Mouse (Mus musculus) urinary bladder, postnatal 4 days (tissue): ENCODE measurements at regions not wholly inside any gene's neighbourhood (a gene's known extent, or its start where the extent isn't known, plus 50 kb on each side); places are given as distances from the start of the nearest gene placed in this dataset.
"Not testable (repeated sequence)": the region's sequence is repeated elsewhere in the genome, so short reads cannot be mapped to it uniquely, and the experiment has no call there.

ENCODE experiments used
- DNase-seq, 2 experiments: peaks; one replicate each; pipeline ENCODE4 v3.0.0; 2021 to 2022; ENCODE audit warnings: low spot score in 2 of 2

DNA sequence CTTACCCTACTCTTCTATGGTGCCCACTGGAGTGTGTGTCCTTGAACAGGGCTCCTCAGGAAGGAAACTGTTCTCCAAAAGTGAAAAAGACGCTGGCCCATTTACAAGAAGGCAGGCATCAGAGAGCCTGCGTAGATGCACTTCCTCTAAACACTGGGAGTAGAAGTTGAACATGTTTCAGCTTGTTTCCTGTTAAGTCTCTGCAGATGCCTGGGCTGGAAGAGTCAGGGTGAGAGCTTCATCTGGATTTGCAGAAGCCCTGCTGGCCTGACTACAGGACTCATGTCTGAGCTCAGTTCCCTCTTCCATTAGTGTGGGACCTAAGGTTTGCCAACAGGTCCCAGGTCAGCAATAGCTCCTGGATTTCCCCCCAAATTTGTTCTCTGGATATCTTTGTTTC lies 54.7 kb upstream of the Nlrp1b start:
- DNase-seq: no peak

DNA sequence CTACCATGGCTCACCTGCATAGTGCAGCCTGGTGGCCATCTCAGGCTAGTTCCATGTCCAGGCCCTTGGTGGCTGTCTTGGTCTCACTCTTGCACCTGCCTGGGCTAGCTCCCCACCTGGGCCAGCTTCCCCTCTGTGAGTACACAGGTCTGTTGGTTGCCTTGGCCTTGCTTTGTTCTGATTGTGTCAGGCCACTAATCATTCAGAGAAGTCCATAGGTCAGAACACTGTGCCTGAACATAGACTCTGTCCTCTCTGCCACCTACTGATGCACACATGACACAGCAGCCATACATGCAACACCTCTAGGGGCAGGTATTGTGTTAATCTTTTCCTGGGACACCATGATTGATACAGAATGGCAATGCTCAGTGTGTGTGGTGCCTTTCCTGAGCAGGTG lies 57.7 kb upstream of the Nlrp1b start:
- DNase-seq: not testable (repeated sequence)

DNA sequence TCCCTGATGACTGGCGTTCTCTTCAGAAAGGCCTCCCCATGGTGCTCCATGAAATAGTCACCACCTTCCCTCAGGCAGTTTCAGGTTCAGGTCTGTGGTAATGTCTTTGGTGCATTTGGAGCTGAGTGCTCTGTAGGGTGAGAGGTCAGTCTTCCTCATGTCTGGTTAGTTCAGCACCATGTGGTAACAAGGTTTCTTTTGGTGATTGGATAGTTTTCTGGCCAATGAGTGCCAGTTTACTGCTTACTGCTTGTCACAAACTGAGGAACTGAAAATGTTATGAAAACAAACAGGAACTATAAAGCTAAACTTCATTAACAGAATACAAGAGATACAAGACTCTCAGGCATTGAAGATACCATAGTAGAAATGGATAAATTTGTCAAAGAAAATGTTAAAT lies 59.0 kb upstream of the Nlrp1b start:
- no peak for DNase-seq

DNA sequence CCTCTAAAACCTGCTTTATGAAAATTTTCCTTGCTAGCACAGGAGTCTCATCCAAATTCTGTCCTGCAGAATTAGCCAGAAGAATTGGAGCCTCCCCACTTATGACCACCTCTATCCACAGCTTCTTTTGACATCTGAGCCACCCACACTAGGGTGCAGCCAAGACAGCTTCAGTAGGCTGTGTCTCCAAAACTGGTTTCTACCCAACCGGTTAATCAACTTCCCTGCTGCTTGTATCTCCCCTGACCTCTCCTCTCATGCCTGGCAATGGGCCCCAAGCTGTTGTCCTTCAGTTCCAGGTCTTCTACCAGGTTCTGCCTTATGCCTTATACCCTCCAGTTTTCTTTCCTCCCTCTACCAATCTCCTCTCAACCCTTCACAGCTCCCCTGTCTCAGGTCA lies 68.9 kb upstream of the Nlrp1b start:
- DNase-seq: no peak

DNA sequence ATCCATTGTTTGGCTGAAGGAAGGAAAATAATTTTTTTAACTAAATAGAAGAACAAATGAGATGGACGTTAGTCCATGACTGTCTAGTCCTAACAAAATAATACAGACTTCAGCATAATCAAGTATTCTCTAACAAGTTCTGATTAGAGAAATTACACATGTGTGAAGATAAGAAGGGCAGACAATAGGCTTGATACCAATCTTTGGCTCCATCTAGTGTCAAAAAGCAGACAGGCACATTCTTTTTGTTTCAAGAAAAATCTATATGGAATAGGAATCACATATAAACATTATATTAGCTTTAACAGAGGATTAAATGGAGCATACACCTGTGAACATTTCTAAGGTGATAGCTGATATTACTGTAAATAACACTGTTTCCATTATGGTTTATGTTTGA lies 92.9 kb upstream of the Nlrp1b start:
- no peak for DNase-seq

DNA sequence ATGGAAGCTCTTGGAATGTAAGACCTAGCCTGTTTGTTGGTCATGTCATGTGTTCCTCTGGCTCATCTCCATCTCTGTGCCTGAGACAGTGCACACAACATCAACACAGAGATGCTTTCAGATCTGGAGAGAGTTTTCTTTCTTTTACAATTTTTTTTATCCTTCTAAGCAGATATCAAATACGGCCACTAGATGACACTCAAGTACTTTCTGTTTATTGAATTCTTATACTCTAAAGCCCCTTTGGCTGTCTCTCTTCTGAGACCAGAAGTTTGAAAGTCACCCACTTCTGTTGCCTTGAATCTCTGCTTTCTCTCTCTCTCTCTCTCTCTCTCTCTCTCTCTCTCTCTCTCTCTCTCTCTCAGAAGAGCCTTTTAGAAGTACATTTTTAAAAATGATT lies 106.9 kb upstream of the Nlrp1b start:
- no peak for DNase-seq

DNA sequence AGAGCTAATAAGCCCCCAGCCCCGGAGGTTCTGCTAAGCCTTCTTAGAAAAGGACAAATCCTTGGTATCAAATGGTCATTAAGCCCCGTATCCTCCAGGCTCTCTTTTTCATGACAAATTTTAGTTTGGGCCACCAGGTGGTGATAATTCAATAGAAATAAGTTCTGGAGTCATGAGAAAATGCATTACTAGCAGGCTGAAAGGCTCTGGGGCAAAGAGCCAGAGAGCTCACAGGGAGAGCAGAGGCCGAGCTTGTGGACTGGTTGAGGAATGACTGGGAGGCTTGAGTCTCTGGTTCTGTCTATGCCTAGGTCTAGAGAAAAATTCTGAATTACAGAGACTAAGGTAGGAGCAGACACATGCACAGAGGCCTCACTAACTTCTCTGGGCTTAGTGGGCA lies 115.5 kb upstream of the Nlrp1b start:
- no peak for DNase-seq

DNA sequence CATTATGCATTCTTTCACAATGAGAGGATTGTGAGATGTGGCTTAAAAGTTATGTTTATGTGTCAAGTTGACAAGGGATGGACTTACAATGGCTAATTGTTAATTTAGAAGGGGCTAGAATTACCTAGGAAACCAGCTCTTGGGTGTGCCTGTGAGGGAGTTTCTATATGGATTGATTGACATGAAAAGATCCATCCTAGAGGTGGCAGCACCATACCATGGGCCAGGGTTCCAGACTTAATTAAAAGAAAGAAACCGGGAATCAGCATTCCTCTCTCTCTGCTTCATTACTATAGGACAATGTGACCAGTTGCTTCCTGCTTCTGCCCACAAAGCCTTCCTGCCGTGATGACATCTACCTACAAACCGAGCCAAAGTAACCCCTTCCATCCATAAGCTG lies 126.6 kb upstream of the Nlrp1b start:
- no peak for DNase-seq

DNA sequence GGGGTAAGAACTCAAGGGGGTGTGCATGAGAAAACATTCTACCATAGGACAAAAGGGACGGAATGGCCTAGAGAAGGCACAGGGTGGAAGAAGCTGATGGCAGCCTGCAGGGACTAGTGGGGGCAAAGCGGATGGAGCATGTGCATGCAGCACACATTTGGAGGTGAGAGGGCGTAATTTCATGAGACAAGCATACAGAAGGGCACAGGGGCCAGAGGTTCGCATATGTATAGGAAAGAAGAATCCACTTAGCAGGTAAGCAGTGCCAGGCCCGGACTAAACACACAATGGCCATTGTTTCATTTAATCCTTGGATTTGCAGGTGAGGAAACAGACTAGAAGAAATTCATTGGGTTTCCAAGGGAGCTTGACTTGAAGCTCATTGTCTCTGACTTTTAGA lies 130.3 kb upstream of the Nlrp1b start:
- DNase-seq: no peak

DNA sequence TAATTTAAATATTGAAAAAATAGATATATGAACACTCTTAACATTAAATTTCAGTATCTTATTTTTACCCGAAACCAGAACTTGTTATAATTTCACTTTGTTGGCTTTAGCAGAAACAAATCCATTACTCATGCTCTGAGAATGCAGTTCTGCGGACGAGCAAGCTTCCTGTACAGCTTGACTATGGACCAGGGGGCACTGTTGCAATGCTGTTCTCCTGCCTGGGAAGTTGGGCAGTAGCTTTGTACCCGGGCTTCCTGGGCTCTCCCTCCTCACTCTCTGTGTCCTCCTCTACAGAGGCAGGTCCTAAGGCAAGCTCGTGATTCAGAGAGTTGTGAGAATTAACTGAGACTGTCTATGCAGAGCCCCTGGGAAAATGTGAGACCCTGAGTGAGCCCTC lies 141.3 kb upstream of the Nlrp1b start:
- DNase-seq: no peak

DNA sequence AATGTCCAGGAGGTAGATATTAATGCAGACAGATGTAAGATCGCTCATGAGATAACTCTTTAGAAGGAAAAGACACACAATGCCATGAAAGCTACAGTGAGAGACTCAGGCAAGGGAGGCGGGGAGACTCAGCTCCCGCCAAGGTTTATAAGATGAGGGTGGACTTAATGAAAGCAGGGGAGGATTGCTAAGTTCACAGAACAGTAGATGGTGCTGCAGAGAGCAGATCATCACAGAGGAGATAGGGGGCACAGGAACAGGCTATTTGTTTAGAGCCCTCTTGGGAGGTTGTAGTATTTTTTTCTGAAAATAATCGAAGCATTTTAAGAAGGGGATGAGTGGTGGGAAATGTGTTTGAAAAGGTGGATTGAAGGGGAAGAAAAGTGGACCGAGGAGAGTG lies 144.6 kb upstream of the Nlrp1b start:
- no peak for DNase-seq

DNA sequence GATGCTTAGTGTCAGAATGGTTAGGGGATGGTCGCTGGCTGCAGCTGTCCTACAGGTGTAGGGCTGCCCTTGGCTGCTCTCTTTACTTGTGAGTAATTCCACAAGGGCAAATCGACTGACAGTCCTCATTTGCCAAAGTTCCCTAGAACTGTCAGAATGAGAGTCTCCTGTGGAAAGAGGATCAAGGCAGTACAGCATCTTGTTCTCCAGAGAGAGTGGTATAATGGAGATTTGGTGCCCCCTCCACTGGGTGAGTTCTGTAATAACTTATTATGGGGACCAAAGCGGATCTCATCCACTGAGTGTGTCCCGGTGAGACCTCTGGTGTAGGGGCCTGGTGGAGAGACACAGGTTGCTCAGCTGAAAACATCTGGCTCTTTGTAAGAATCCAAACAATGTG lies 157.9 kb upstream of the Nlrp1b start:
- DNase-seq: no peak

DNA sequence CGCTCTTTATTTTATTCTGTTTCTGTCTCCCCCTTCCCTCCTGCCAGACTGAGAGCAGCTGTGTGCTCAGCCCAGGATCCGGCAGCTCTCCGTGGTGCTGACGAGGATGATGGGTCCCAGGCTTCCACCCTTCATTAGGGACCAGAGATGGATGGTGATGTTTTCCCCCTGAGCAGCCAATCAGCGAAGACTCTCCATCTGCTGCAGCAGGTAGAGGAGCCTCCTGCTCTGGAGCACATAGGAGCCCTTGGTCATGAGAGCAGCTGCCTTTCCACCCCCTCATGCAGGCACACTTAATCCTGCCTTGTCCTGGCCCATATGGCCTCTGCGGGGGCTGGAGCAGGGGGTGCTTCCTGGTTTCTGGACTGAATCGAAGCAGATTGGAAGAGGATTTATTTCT lies 159.1 kb upstream of the Nlrp1b start:
- DNase-seq: no peak

DNA sequence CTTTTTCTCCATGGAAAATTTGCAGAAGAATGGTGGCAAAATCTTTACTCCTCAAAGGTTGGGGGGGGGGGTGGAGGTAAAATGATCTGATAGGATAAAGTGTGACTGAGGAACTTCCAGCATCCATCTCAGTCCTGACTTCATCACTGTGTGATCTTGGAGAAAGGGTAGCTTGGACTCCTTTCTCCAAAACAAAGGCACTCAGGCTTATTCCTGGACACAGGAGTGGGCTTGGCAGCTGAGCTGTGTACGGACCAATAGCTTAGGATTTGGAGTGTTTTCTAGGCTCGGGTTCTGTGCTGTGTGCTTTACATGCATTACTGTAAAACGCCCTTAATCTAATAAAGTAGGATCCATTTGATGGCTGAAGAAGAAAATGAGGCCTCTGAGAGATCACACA lies 159.6 kb upstream of the Nlrp1b start:
- DNase-seq: no peak

DNA sequence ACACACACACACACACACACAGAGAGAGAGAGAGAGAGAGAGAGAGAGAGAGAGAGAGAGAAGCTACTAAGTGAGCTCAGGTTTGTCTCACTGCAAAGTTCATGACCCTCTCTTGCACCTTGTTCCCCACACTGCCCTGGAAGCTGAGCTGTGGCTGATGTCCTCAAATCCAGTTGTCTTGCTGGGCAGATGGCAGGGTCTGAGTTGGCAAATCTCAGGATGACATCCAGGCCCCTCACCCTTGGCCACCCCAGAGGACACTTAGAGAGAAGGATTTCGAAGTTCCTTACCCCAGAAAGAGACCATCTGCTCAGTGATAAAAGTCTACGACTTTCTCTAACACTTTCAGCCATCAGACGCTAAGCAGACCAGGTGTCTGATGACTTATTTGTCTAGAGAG lies 160.1 kb upstream of the Nlrp1b start:
- DNase-seq: no peak

DNA sequence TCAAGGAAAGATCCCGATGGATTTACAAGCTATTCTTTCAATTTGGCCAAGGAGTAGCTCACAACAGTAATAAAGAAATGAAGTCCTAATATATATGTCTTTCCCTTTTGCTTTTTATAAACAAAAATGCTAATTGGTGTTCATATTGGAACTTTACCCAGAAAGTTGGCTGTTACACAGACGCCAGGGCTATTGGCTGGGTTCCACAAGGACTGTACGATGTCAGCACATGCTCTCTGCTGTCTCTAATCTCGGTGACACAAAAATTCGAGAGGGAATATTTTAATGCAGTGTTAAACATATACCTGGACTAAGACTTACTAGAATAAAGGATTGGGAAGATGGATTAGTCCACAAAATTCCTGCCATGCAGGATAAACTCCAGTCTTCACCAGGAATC lies 162.9 kb upstream of the Nlrp1b start:
- no peak for DNase-seq

DNA sequence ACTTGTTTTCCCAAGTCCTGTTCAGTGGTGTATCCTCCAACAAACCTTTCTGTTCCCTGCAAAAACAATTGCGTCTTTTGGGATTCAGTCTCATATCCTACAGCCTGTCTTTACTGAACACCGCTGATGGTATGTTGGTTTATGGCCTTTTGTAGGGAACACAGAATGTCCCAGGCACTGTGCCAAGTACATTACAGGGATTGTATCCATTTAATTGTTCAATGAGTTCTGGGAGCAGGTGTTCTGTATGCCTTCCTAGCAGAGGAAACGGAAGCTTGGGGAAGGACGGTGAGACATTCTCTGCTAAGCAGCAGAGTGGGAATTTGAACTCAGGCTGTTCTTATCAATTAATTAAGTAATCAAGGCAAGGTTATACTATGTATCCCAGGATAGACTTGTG lies 164.5 kb upstream of the Nlrp1b start:
- DNase-seq: no peak

DNA sequence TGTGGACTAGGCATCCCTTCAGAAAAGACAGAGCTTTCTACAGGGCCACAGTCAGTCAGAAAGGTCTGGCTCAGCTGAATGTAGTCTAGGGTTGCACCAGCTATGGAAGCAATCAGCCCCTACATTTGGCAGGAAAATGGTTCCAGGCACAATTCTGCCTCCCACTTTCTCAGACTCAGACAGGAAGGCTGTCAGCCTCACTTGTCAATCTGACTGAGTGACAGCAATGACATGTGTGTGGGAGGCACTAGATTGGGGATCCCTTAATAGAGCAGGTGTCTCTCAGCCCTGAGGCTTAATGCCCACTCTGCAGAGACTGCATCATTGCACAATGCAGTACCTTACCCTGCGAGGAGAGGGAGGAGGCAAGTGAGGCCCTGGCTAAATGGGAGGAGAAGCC lies 165.1 kb upstream of the Nlrp1b start:
- DNase-seq: no peak

DNA sequence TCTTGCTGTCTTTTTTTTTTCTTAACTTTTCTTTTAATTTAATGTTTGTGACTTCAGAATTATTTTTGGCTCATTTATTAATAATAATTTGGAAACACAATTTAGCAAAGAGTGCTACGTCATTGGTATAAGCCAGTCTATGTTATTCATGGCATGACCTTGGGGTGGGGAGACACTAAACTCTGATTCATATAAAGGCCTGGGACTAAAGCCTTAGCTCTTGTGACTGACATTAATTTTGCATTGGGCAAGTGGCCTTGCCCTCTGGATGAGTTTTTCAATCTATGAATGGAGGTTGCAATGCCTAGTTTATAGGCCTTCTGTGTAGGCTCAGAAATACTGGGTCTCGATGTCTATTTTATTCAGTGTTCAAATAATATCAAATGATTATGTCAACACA lies 169.8 kb upstream of the Nlrp1b start:
- no peak for DNase-seq

DNA sequence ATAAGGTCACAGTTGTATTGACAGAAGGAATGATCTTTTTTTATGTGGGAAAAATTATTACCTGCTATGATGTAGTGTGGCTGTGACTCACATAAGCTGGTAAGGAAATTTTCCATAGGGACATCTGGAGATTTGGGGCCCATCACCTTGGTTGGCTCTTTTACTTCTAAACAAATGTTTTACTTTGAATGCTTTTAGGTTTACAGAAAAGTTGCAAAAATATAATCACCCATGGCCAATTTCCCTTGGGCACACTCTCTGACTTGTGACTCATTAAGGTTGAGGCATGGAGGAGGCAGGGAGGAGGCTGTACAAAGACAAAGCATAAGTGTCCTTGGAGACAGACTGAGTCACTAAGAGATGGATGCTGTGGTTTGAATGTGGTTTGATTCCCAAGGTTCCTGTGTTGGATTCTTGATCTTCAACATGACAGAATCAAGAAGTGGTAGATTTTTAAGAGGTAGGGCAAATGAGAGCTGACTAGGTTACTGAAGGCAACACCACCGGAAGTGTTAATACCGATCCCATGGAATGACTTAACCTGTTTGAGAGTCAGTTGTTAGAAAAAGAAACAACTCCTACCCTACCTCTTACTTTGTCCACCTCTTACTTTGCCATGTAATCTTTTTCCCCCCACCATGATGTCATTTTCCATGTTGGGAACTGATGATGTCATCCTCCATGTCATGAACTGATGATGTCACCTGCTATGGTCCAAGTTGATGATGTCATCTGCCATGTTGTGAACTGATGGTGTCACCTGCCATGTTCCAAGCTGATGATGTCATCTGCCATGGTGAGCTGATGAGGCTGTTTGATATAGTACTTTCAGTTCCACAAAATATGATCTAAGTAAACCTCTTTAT lies 171.1 kb upstream of the Nlrp1b start:
- DNase-seq: no peak

DNA sequence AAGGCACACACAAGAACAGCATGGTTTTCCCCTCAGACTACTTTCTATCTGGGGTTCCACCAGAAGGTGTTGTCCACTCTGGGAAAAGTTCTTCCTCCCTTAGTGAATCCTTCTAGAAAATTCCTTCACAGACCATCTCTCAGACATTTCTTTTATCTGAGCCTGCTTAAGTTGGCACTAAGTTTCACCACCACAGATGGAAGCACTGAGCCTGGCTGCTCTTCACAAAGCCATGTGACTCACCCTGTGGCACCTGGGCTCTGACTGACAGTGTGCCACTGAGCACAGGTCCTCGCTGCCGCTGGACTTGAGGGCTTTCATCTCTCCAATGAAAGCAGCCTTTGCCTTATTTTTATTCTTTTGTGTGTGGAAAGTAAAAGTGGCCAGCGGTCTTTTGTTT lies 173.8 kb upstream of the Nlrp1b start:
- DNase-seq: no peak

DNA sequence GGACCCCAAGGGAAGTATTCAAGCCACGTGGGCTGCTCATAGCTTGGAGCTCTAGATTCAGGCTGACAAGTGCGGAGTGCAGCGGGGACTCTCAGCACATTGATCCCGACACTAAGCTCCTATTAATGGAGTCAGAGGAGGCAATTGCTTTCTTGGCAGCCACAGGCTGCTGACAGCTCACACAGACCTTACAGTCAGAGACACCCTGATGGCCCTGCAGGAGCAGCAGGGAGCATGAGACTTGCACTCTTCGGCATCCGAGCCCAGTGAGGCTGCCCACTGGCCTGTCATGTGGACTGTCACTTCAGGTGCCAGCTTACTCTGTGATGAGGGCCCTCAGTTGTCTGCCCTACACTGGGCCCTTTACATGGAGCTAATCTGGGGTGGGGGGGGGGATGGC lies 176.5 kb upstream of the Nlrp1b start:
- DNase-seq: no peak

DNA sequence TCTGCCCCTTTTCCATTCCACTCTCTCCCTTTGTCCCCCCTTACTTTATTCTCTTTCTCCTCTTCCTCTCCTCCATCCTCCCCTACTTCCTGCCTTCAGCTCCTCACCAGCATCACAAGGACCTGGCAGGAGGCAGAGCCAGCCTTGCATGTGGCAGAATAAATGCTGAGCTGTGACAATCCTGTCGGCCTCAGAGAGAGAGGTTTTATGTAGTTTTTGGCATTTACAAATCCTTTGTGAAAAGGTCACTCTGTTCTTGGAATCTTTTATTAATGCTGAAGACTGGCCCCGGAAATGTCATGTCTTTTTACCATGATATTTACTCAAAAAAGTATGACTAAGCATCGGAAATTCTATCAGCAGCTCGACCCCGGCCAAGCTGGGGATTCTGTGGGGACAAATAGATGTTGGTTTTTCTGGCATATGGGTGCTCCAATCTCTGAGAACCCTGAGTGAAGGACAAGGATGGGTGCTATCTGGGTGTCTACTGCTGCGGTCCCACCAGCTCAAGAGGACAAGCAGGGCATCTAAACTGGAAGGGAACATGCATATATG lies 178.8 kb upstream of the Nlrp1b start:
- DNase-seq: no peak

DNA sequence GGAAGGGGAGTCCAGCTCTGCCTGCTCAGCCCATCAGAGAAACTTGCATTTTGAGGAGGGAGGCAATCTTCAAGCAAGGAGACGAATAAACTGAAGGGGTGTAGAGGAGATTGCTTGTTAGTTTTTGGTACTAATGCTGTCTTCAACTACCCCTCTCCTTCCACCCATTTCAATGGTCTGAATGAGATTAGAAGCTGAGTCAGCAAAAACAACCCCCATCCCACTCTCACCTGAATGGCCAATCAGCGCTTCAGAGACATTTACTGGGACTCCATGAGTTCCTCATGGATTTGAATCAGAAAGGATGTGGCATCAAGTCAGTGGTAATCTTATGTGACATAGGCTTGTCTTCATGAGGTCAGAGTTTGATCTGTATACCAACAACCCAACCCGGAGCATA lies 180.0 kb upstream of the Nlrp1b start:
- no peak for DNase-seq
